Mouse (Mus musculus): ENCODE data around the gene Hps4.
A peak's percentile ranks its signal among the peaks of the same experiment; 100 is the strongest.

Gene Hps4

DNA sequence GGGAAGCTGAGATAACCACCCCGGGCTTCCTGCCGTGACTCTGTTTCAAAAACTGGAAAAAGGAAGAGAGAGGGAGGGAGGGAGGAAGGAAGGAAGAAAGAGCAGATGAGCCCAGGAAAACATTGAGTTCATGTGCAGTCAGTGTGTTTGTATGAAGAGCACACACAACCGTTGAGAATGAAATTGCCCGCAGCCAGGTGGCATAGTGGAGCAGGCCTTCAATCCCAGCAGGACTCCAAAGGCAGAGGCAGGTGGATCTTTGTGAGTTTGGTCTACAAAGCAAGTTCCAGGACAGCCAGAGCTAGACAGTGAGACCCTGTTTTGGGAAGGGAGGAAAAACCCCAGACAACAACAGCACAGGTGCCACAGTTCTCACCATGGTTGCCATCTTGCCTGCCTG, 24.5 kb downstream of the Hps4 start:
- no peak for DNase-seq (ENCODE audit: low spot score in 2 of 2)

DNA sequence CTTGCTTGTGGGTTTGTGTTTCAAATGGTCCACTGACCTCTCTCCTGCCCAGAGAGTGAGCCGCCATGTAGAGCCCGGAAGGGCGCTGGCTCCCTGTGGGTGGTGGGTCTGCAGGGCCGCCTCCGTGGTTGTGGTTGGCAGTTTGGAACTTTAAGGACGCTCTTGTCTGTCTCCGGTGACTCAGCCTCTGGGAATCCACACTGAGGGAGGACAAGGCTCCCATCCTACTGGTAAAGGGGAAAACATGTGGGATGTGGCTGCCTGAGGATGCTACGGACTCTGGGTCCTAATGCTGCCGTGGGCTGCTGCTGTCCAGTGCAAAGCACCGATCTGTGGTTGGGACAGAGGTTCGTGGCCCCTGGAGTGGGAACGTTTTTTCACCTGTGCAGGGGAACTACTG, 25.0 kb downstream of the Hps4 start:
- DNase-seq (ENCODE audit: low spot score in 2 of 2): no peak

- DNase-seq (ENCODE audit: low spot score in 2 of 2): no peak
These were observed 25.8 kb downstream of the Hps4 start for GRCm38 (mm10) chr5:112368666-112369065.

GRCm38 (mm10) chr5:112369326-112369725, 26.4 kb downstream of the Hps4 start:
- DNase-seq (ENCODE audit: low spot score in 2 of 2): no peak

GRCm38 (mm10) chr5:112370236-112370813, 27.4 kb downstream of the Hps4 start:
- no peak for DNase-seq (ENCODE audit: low spot score in 2 of 2)

GRCm38 (mm10) chr5:112371933-112372332, 29.1 kb downstream of the Hps4 start:
- peak; percentile 57 to 77 for DNase-seq (ENCODE audit: low spot score in 2 of 2)

GRCm38 (mm10) chr5:112376111-112376510, 33.2 kb downstream of the Hps4 start:
- no peak for DNase-seq (ENCODE audit: low spot score in 2 of 2)

DNA sequence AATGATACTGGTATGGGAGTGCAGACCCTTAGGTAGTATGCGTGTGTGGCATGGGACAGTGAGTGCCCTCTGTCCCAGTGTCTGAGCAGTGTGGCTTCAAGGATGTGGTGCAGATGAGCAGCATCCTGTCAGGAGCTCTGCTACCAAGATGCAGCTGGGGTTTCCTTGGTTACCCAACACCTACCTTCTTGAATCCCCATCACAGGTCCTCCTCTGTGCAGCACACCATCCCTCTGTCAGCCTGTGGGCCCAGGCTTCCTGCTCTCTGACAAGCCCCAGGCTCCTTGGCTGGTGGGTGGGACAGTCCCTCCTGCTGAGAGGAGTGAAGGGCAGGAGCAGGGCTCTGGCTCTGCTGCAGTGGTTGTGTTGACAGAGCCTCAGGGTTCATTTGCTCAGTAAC, 34.5 kb downstream of the Hps4 start:
- no peak for DNase-seq (ENCODE audit: low spot score in 2 of 2)

DNA sequence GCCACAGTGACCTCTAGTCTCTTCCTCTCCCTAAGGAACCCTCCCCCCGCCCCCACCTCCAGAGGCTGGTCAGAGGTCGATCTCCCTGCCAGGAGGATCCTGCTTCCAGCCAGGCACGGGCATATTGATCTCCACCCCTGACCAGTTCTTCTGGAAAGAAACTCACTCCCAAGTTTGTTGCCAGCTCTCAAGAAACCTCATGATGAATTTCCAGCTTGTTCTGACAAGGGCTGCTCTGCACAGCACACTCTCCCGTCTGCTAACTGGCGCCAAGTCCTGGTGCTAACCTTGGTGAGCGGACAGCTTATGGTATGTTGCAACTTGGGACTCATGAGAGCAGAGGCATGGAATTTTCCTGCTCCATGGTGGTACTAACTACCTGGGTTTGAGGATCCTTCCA, 35.8 kb downstream of the Hps4 start:
- no peak for DNase-seq (ENCODE audit: low spot score in 2 of 2)

GRCm38 (mm10) chr5:112381154-112381553, 38.3 kb downstream of the Hps4 start:
- no peak for DNase-seq (ENCODE audit: low spot score in 2 of 2)

DNA sequence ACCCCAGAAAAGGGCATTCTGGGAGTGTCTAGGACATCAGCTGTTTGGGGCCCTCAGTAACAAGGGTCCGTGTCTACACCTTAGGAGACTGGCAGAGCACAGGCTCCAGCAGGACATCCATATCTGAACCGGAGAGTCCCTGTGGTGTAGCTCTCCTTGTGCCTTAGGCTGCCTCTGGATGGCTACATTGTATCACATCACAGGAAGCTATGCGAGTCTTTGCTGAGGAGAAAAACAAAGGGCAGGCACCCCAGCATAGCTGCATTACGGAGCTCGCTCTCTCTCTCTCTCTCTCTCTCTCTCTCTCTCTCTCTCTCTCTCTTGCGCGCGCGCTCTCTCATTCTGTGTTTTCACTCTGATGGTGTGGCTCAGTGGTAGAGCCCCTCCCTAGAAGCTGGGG, 39.2 kb downstream of the Hps4 start:
- DNase-seq (ENCODE audit: low spot score in 2 of 2): no peak

DNA sequence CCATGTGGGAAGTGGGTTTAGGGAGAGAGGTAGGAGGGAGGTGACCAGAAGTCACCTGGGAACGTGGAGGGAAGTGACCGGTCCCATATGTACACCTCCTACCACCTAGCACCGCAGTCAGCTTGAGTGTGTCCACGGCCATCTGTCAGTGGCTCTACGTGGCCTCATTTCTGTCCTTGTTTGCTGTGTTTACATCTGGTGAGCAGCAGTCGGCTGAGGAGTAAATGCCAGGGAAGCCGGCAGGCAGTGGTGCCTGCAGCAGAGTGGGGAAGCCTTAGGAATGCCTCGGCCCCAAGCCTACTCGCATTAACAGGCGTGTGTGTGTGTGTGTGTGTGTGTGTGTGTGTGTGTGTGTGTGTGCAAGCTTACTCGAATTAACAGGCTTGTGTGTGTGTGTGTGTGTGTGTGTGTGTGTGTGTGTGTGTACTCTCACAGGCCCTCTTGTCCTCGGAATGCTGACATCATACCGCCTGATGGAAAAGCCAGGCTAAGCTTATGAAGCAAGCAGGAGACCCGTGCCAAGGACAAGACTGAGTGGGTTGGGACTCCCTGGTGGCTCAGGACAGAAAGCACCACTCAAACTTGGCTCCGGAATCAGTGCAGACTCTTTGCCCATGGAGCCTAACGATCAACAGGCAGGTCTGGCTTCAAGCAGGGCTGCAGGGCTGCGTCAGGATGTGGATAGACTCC, 39.9 kb downstream of the Hps4 start:
- DNase-seq (ENCODE audit: low spot score in 2 of 2): no peak

GRCm38 (mm10) chr5:112384805-112385472, 42.1 kb downstream of the Hps4 start:
- no peak for DNase-seq (ENCODE audit: low spot score in 2 of 2)

- DNase-seq (ENCODE audit: low spot score in 2 of 2): no peak
These were observed 43.1 kb downstream of the Hps4 start for GRCm38 (mm10) chr5:112385973-112386372.

DNA sequence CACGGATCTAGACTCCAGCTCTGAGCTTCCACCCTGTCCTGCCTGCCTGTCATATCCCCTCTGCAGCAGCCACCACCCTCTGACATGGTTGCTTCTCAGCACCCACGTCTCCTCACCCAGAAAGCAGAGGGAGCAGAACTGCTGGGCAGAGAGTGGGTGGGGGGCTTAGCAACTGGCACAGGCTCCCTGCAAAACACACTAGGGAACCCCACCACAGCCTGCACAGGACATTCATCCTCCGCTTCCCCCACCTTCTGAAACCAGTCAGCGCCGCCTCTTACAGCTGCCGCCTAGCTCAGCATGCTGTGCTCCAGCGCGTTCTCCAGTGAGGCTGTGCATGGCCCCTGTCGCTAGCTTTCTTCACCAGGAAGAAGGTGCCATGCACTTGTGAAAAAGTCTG, 46.5 kb downstream of the Hps4 start:
- DNase-seq (ENCODE audit: low spot score in 2 of 2): no peak

DNA sequence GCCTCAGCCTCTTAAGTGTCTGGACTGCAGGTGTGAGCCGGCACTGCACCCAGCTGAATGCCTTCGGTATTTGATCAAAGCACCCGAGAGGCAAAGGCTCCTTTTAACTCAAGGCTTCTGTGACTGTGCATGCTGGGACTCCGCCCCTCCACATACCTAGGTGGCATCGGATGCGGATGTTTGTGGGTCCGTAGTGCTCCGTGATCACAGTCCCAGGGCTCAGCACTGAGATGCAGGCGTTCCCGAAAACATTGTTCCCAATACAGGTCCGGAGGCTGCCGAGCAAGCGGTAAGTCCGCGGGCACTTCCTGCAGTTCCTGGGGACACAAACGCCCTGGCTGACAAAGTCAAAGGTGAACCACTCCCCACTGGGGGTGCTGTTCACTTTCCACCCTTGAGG, 48.1 kb downstream of the Hps4 start:
- DNase-seq (ENCODE audit: low spot score in 2 of 2): no peak

DNA sequence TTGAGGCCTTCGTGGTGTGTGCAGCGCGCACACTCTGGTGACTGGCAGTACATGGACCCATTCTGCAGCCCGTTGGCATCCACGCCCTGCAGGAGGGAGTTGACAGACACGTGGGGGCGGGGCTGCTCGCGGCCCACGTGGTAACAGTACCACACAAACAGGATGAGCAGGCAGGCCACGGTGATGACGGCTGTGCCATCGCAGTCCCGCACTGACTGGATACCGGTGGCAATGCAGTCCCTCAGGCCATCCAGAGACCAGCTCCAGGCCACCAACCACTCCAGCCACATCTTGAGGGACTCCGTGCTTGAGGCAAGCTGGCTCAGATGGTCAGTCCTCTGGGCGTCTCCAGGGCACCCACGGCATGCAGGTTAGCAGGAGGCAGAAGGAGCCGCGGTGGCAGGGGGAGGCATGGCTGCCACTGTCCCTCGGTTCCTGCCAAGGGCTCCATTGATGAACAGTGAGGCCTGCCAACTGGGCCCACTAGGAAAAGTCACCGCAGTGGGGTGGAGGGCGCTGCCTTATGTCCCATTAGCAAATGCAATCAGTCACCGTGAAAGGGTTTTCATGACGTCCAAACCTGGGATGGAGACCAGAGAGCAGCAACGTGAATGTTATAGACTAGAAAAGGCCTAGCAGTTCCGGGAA, 48.9 kb downstream of the Hps4 start:
- DNase-seq (ENCODE audit: low spot score in 2 of 2): no peak

DNA sequence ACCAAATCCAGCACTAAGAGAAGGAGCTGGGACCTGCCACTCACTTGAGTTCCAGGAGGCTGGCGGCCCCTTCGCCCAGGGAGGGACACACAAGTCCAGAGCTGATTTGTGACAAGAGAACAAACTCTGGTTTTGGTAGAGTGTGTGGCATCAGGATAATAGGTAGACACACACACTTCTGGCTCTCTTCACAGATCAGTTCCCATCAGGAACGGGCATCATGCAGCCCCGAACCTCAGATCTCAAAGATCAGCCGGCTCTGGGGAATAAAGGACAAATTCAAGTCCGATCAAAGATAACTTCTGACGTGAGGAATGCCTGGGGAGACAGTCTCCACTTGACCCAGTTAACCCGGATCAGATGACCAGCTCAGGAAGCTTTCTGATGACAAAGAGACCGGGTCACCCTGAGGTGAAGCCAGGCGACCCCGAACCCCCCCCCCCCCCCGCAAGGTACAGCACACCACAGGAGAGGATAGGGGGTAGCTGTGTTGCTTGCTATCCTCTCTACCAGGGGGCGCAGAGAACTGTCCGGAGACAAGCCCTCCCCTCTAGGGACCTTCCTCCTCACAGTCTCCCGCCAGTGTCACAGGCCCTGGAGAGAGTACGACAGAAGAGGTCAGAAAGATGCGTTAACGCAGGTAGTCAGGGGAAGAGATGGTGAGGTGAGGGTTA, 51.0 kb downstream of the Hps4 start:
- DNase-seq (ENCODE audit: low spot score in 2 of 2): no peak

- no peak for DNase-seq (ENCODE audit: low spot score in 2 of 2)
These were observed 51.5 kb downstream of the Hps4 start for GRCm38 (mm10) chr5:112394415-112394763.

GRCm38 (mm10) chr5:112394779-112395443, 52.0 kb downstream of the Hps4 start, which contains the start of gene Asphd2:
Gene Asphd2 (minus strand): TSS chr5:112394866.
- DNase-seq (ENCODE audit: low spot score in 2 of 2): peak; percentile 73 to 85

DNA sequence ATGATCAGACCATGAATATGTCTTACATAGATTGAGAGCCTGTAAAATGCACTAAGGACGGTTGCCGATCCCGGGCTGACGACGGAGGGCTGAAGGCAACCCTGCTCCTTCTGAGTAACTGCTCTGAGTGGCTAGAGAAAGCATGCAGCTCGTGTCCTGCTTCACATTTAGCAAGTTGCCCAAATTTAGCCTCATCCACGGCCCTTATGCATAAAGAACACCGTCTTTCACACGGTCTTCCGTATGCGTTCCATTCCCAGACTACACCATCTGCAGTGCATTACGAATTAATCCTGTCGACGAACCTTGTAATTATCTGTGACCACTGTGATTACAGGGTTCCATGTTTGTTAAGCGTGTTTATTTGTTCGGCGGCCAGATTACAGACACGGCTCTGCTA, 53.2 kb downstream of the Hps4 start:
- no peak for DNase-seq (ENCODE audit: low spot score in 2 of 2)

- no peak for DNase-seq (ENCODE audit: low spot score in 2 of 2)
These were observed 56.4 kb downstream of the Hps4 start for GRCm38 (mm10) chr5:112399284-112399683.

All from frontal cortex, postnatal 14 days (tissue).